Mouse (Mus musculus) hindbrain, postnatal 0 days (tissue): ENCODE results near the gene Pet2. TPM values are rescaled to one million over a fixed set of nuclear protein-coding genes. Genes with fewer than 3 reads are reported as not detected.

Source experiments
- ATAC-seq: fragments of 200-750 bp; cut with Nextera tagmentation; 2 replicates; pipeline ENCODE4 v1.8.0; 2017; ENCODE audit warnings: mild to moderate bottlenecking, moderate TSS enrichment, moderate library complexity
- DNase-seq: peaks from one replicate; pipeline ENCODE4 v3.0.0-alpha.2; 2015; ENCODE audit warnings: low spot score
- H3K27ac ChIP-seq: fragments of 300-500 bp; sonication (generic); 2 replicates; pipeline ENCODE4 v1.5.1; 2014; ENCODE audit warnings: mild to moderate bottlenecking
- H3K27me3 ChIP-seq: fragments of 300-500 bp; sonication (generic); 2 replicates; pipeline ENCODE4 v1.6.1; 2014; ENCODE audit warnings: low read length, mixed read lengths; ENCODE audit not compliant: insufficient read depth
- H3K36me3 ChIP-seq: fragments of 300-500 bp; sonication (generic); 2 replicates; pipeline ENCODE4 v1.6.1; 2014; ENCODE audit warnings: low read length, mixed read lengths; ENCODE audit not compliant: insufficient read depth
- H3K4me1 ChIP-seq: fragments of 300-500 bp; sonication (generic); 2 replicates; pipeline ENCODE4 v1.6.1; 2014; ENCODE audit warnings: antibody characterized with exemption, low read length, mixed read lengths; ENCODE audit not compliant: insufficient read depth
- H3K4me2 ChIP-seq: fragments of 300-500 bp; sonication (generic); 2 replicates; pipeline ENCODE4 v1.6.1; 2014; ENCODE audit warnings: low read depth, mild to moderate bottlenecking, low read length, moderate library complexity, mixed read lengths
- H3K4me3 ChIP-seq: fragments of 300-500 bp; sonication (generic); 2 replicates; pipeline ENCODE4 v1.5.1; 2014; ENCODE audit warnings: low read length
- H3K9ac ChIP-seq: fragments of 300-500 bp; sonication (generic); replicated peaks from 2 replicates; pipeline ENCODE4 v1.6.1; 2014; ENCODE audit warnings: mild to moderate bottlenecking, low read length, moderate library complexity, mixed read lengths
- H3K9me3 ChIP-seq: fragments of 300-500 bp; sonication (generic); 2 replicates; pipeline ENCODE4 v1.6.1; 2016; ENCODE audit warnings: low read length, mixed read lengths
- CTCF ChIP-seq: IDR thresholded peaks from 2 replicates; pipeline ENCODE4 v1.5.1; 2016; ENCODE audit warnings: antibody characterized with exemption, control low read depth, low read depth
- WGBS: fragments of 180-500 bp; shearing (Covaris S2); extraction: QIAGEN DNeasy Blood & Tissue Kit; methylation state at CpG from one replicate; pipeline ENCODE4 v1.1.7; 2014; 5-methylcytosine and 5-hydroxymethylcytosine counted together
- polyA plus RNA-seq: library from polyadenylated mRNA; unstranded; fragments of >200 nt; fragmentation: Nextera tagmentation; extraction: Ambion mirVana; gene quantifications from 2 replicates; pipeline ENCODE4 v1.2.1, GENCODE M21; 2015
- total RNA-seq: library from RNA; depleted of rRNA; stranded (reverse); fragments of >200 nt; gene quantifications from 2 replicates; pipeline ENCODE4 v1.2.3, GENCODE M21; 2014; rRNA removed

The Pet2 gene
- not detected in 2 replicates for total RNA-seq
- polyA plus RNA-seq, result not detected in 2 replicates

- Histone ChIP-seq H3K9me3 (0 out of 2 replicates have a peak, but pooled peaks cover 3% of the 10 kb centered on the region), H3K27me3 (no peaks in the 10 kb centered on the region), H3K4me3 (no peak within 1 kb of the TSS), H3K27ac (no peak within 1 kb of the TSS), H3K4me2 (no peak within 1 kb of the TSS), H3K36me3 (no peaks in the 10 kb centered on the region), H3K9ac (no peak within 1 kb of the TSS), H3K4me1 (no peaks in the 10 kb centered on the region)
- ATAC-seq, result no peak
- no peak for DNase-seq
- no peak for TF ChIP-seq CTCF
- WGBS, result 92% methylated on average over 9 of the region's 9 CpGs
Measured at GRCm38 (mm10) chrX:89409589-89409988, at the start of gene Pet2. Gene Pet2, minus strand, starts transcription at chrX:89409689.
